Mouse (Mus musculus) kidney, adult 2 months (tissue): ENCODE data around the gene Epha2. TPM values are rescaled to one million over a fixed set of nuclear protein-coding genes. Genes with fewer than 3 reads are reported as not detected.

Source experiments
- DNase-seq: peaks from one replicate; pipeline ENCODE4 v3.0.0; 2021
- H3K27ac ChIP-seq: fragments of 200-500 bp; 2 replicates; pipeline ENCODE4 v1.5.1; 2012; ENCODE audit warnings: low read depth, low read length, control low read depth, inconsistent platforms; ENCODE audit not compliant: insufficient read depth
- H3K27me3 ChIP-seq: fragments of 200-500 bp; replicated peaks from 2 replicates; pipeline ENCODE4 v1.6.1; 2012; ENCODE audit warnings: mild to moderate bottlenecking, moderate library complexity, low read length, inconsistent platforms; ENCODE audit not compliant: control insufficient read depth, insufficient read depth
- H3K36me3 ChIP-seq: fragments of 200-500 bp; 2 replicates; pipeline ENCODE4 v1.6.1; 2012; ENCODE audit warnings: mild to moderate bottlenecking, moderate library complexity, low read length, inconsistent platforms; ENCODE audit not compliant: control insufficient read depth, insufficient read depth
- H3K4me1 ChIP-seq: fragments of 200-500 bp; 2 replicates; pipeline ENCODE4 v1.6.1; 2011; ENCODE audit warnings: low read length; ENCODE audit not compliant: control insufficient read depth, insufficient read depth
- H3K4me3 ChIP-seq: fragments of 200-500 bp; 2 replicates; pipeline ENCODE4 v1.5.1; 2011; ENCODE audit warnings: mild to moderate bottlenecking, low read depth, low read length, control low read depth; ENCODE audit not compliant: insufficient read depth
- CTCF ChIP-seq: fragments of 200-500 bp; conservative IDR thresholded peaks from 2 replicates; pipeline ENCODE4 v1.5.1; 2011; ENCODE audit warnings: low read depth, mild to moderate bottlenecking, control low read depth, low read length, moderate library complexity, mixed read lengths; ENCODE audit not compliant: insufficient read depth, insufficient read length
- POLR2A ChIP-seq: fragments of 200-500 bp; IDR thresholded peaks from one replicate; pipeline ENCODE4 v1.6.1; 2011; ENCODE audit warnings: low read depth, low read length, control low read depth
- WGBS: fragments of 180-500 bp; shearing (Covaris S2); methylation state at CpG from one replicate; pipeline ENCODE4 v1.1.7; 2018; 5-methylcytosine and 5-hydroxymethylcytosine counted together
- polyA plus RNA-seq: library from polyadenylated mRNA; depleted of rRNA; stranded (reverse); fragments of >200 nt; gene quantifications from 2 replicates; pipeline ENCODE4 v1.2.3, GENCODE M21; 2012

Epha2 gene
- polyA plus RNA-seq, 1 experiment = 8.1 TPM

DNA sequence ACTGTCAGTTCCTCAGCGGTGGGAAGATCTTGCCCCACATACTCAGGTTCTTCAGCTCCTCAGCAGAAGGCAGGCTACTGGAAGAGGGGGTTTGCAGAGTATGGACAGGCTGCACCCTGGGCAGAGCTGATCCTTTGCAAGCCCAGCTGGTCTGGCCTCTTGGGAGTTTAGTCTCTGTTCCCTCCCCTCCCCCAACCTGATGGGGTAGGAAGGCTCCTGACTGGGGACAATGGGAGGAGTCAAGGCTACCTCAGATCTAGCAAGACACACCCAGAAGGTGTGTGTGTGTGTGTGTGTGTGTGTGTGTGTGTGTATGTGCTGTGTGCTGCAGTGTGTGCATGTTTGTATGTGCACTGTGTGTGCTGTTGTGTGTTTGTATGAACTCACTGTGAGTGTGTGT lies 37.8 kb downstream of the Epha2 start:
- no peaks in the 10 kb centered on the region for H3K4me1 ChIP-seq
- no peaks in the 10 kb centered on the region for H3K27me3 ChIP-seq
- DNase-seq = no peak
- no peak for TF ChIP-seq CTCF
- no peak for TF ChIP-seq POLR2A
- H3K4me3 ChIP-seq = no peak overlapping the region
- no peak overlapping the region for H3K27ac ChIP-seq
- 59% methylated on average over 1 of the region's 1 CpGs for WGBS
- H3K36me3 ChIP-seq = no peaks in the 10 kb centered on the region

DNA sequence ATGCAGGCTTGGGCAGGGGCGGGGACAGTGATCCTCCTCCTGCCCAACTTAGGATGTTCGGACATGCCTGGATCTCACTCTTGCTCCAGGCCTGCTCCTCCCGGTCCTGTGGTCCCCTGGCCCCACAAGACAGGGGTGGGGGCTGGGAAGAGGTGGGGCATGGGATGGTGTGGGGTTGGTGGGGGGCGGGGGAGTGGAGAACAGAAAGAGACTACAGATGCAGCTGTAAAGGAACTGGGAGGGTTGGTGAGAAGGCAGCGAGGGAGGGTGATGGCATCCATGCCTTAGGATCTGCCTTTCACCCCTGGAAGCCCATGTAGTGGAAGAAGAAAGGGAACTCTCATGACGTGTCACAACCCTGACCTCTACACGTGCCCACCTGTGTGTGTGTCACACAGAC lies 40.4 kb downstream of the Epha2 start:
- TF ChIP-seq POLR2A = no peak
- H3K36me3 ChIP-seq = no peaks in the 10 kb centered on the region
- DNase-seq = no peak
- no peak overlapping the region for H3K4me3 ChIP-seq
- no peaks in the 10 kb centered on the region for H3K4me1 ChIP-seq
- no peak overlapping the region for H3K27ac ChIP-seq
- WGBS = 83% methylated on average over 7 of the region's 7 CpGs
- H3K27me3 ChIP-seq = no peaks in the 10 kb centered on the region

DNA sequence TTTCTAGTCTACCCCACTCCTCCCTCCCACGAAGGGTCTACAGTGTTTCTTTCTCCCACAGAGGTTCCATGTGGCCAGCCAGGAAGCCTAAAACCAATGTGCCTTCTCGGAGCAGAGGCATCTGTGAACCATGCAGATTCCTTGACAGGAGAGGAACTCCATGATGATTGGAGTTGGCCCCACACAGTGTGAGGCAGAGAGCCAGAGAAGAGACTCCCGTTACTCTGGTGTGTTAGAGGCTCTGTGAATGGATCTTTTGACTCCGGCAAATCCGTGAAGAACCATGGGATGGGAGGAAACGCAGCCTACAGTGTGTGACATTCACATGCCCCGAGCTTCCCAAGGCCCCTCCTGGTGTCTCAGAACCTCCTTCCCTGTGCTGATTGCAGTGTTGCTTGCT lies 42.5 kb downstream of the Epha2 start:
- no peaks in the 10 kb centered on the region for H3K36me3 ChIP-seq
- 66% methylated on average over 7 of the region's 7 CpGs for WGBS
- no peaks in the 10 kb centered on the region for H3K27me3 ChIP-seq
- no peak overlapping the region for H3K27ac ChIP-seq
- DNase-seq = no peak
- 0 out of 2 replicates have a peak, but pooled peaks cover 5% of the 10 kb centered on the region for H3K4me1 ChIP-seq
- no peak for TF ChIP-seq POLR2A
- TF ChIP-seq CTCF = no peak
- no peak overlapping the region for H3K4me3 ChIP-seq

DNA sequence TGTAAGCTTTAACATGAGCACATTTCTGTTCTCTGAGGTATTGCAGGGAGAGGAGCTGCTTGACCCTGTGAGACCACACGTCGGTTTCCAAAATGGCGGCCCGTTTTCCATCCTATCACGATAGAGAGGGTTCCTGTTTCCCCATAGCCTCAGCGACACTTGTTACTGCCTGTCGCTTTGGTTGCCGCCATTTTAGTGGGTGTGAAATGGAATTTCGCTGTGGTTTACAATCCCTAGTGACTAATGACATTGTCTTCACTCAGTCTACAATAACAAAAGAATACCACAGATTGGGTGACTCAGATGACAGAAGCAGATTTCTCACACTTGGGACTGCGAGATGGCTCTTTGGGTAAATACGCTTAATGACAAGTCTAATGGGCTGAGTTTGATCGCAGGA lies 44.2 kb downstream of the Epha2 start:
- TF ChIP-seq CTCF = no peak
- TF ChIP-seq POLR2A = no peak
- H3K4me1 ChIP-seq = 0 out of 2 replicates have a peak, but pooled peaks cover 5% of the 10 kb centered on the region
- H3K4me3 ChIP-seq = no peak overlapping the region
- 91% methylated on average over 12 of the region's 12 CpGs for WGBS
- H3K27me3 ChIP-seq = no peaks in the 10 kb centered on the region
- H3K36me3 ChIP-seq = no peaks in the 10 kb centered on the region
- no peak overlapping the region for H3K27ac ChIP-seq
- DNase-seq = no peak

DNA sequence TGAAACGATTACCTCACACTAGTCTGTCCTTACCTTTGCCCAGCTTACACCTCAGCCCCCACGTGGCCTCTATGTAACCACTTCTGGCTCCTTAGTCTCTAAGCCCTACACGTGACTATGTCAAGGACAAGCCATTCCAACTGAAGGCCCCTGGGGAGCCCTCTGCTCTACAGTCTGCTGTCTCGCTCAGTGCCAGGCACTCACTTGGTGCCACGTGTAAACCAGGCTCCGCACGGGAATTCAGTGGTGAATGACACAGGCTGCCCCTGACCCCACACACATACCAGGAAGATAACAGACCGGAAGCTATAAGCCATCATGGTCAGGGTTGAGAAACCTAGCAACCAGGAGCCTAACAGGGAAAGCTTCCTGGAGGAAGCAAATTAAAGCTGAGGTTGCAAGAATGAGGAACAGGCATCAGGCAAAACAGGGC lies 46.3 kb downstream of the Epha2 start:
- TF ChIP-seq CTCF (no peak), POLR2A (no peak)
- Histone ChIP-seq H3K36me3 (no peaks in the 10 kb centered on the region), H3K27me3 (no peaks in the 10 kb centered on the region), H3K27ac (no peak overlapping the region), H3K4me3 (no peak overlapping the region), H3K4me1 (0 out of 2 replicates have a peak, but pooled peaks cover 5% of the 10 kb centered on the region)
- WGBS = 54% methylated on average over 8 of the region's 8 CpGs
- peak; percentile 67 for DNase-seq

DNA sequence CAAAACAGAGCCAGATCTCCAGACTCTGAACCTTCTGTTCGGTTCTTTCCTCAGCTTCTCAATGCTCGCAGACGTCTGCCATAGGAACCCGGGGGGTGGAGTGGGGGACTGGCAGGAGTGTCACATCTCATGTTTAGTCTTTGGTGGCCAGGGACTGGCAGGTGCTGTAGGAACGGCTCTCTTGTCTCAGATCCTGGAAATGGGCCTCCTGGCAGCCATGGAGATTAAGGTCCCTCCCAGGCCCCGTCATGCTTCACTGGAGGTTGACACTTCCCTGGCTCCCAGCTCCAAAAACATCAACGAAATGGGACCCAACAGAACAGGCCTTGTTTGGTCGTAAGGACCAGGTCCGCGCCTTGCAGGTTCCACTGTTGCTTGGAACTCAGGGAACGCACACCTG lies 47.6 kb downstream of the Epha2 start:
- Histone ChIP-seq H3K36me3 (no peaks in the 10 kb centered on the region), H3K4me1 (peaks cover 13% of the 10 kb centered on the region), H3K27me3 (no peaks in the 10 kb centered on the region), H3K4me3 (no peak overlapping the region), H3K27ac (no peak overlapping the region)
- DNase-seq = peak; percentile 70
- TF ChIP-seq CTCF (no peak), POLR2A (no peak)
- WGBS = 59% methylated on average over 11 of the region's 11 CpGs

DNA sequence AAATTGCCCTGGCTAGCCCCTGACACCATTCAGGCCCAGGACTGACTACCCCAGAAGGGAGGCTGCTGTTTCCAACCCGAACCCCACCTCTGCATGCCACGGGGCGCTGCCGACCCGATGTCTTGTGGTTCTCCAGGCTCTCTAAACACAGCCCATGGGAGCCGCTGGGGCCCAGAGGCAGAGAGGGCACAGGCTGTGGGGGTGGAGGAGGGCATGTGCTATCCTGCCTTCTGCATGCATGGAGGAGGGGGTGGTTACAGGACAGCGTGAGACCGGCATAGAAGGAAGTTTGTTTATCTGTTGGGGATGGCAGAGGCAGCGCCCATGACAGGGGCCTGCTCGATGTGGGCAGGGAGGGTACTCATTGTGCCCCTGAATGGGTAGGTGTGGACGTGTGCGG lies 49.0 kb downstream of the Epha2 start:
- no peak overlapping the region for H3K4me3 ChIP-seq
- 82% methylated on average over 12 of the region's 12 CpGs for WGBS
- H3K4me1 ChIP-seq = peaks cover 14% of the 10 kb centered on the region
- H3K36me3 ChIP-seq = no peaks in the 10 kb centered on the region
- TF ChIP-seq CTCF (no peak), POLR2A (no peak)
- H3K27me3 ChIP-seq = no peaks in the 10 kb centered on the region
- H3K27ac ChIP-seq = no peak overlapping the region
- DNase-seq = no peak

DNA sequence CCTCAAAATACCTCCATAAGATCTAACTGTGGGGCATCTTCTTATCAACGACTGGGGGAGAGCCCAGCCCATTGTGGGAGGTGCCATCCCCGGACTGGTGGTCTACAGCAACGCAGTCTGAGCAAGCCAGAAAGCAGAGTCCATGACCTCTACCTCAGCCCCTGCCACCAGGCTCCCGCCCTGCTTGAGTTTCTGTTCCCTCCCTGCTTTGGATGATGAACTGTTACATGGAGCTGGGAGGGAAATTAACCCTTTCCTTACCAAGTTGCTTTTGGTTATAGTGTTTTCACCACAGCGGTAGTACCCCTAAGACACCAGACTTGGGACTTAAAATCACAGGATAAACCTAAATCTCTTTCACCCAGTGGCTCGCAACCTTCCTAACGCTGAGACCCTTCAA lies 50.9 kb downstream of the Epha2 start:
- no peaks in the 10 kb centered on the region for H3K27me3 ChIP-seq
- no peaks in the 10 kb centered on the region for H3K36me3 ChIP-seq
- DNase-seq = no peak
- no peak overlapping the region for H3K27ac ChIP-seq
- whole genome bisulfite sequencing = 61% methylated on average over 7 of the region's 7 CpGs
- H3K4me1 ChIP-seq = peaks cover 14% of the 10 kb centered on the region
- no peak overlapping the region for H3K4me3 ChIP-seq
- TF ChIP-seq POLR2A (no peak), CTCF (no peak)
